Mouse (Mus musculus) kidney, adult 2 months (tissue): ENCODE measurements around the gene Sik3.

Source experiments
- CTCF ChIP-seq: fragments of 200-500 bp; conservative IDR thresholded peaks from 2 replicates; pipeline ENCODE4 v1.5.1; 2011; ENCODE audit warnings: low read depth, mild to moderate bottlenecking, control low read depth, low read length, moderate library complexity, mixed read lengths; ENCODE audit not compliant: insufficient read depth, insufficient read length
- POLR2A ChIP-seq: fragments of 200-500 bp; IDR thresholded peaks from one replicate; pipeline ENCODE4 v1.6.1; 2011; ENCODE audit warnings: low read depth, low read length, control low read depth

GRCm38 (mm10) chr9:46228491-46228890, 215.9 kb downstream of the Sik3 start, which contains the start of gene Apoa1:
- TF ChIP-seq CTCF (no peak; the same call in 1 of the 2 replicates), POLR2A (no peak)
